Mouse (Mus musculus) frontal cortex, adult 2 months (tissue): ENCODE measurements at regions not wholly inside any gene's neighbourhood (a gene's known extent, or its start where the extent isn't known, plus 50 kb on each side); places are given as distances from the start of the nearest gene placed in this dataset.

Experiments
- DNase-seq, 2 experiments: peaks; one replicate each; pipeline ENCODE4 v3.0.0; 2022; ENCODE audit warnings: low spot score in 1 of 2; ENCODE audit errors: extremely low spot score in 1 of 2

DNA sequence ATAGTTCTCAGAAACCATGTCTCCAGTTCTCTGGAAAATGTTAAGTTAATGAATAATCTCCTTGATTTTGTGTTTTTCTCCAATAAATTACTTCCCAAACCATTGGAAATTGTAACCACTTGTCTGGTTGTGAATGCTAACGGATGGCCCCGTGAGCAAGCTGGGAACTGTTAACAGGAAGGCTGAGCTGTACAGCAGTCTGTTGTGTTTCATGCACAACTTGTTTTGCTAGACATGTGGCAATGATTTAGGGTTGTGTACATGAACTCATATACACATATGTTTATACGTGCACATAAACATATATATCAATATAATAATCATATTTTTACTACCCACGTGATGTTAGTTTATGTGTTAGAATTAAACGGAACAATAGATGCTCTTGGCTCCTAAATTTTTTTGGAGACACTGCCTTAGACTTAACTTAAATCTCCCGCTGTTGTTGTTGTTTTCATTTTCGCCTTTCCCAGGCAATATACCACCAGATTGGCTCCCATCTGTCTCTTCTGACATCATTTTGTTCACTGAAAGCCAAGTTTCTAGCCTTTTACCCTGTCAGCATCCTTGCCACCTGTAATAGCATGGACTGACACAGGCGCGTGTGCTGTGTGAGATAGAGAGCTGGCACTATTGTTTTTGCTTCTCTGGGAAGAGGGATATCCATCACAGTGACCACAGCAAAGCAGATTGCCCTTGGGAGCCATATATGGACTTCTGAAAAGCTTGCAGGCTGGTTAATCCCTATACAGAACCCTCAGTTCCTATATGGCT lies 231.6 kb downstream of the Fzd1 start:
- no peak for DNase-seq

DNA sequence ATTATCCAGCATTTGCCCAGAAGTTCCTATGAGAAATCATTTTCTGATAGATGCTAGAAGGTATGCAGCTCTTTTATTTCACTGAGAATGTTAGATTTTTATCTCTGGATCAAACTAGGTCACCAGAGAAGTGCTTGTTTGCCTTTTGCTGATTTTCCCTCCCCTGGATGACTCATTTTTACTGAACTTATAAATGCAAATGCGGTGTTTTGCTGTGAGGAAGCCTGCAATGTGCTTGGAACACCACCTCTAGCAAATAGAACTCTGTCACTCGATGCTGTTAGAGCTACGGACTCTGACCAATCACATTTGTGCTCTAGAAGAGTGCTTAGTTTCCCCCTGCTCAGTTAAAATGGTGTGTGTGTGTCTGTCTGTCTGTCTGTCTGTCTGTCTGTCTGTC lies 257.2 kb downstream of the Fzd1 start:
- no peak for DNase-seq

DNA sequence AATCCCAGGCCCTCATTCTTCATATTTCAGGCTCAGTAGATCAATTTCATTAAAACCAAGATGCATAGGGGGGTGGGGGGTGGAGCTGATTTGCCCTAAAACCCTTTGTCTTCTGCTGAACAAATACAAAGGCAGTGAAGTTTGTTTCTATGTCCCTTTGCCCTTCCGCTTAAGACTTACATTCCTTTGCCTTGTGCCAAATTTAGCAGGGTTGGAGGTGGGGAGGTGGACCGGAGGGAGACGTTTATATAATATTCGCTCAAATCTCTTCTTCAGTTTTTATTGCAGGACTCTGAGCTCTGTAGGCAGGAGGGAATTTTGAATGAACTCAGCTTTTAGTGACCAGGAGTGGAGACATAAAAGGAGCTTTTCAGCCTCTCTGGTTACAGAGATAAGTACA lies 258.8 kb downstream of the Fzd1 start:
- DNase-seq = no peak

- DNase-seq = no peak
These were observed 259.4 kb downstream of the Fzd1 start for GRCm38 (mm10) chr5:4498425-4498824.

DNA sequence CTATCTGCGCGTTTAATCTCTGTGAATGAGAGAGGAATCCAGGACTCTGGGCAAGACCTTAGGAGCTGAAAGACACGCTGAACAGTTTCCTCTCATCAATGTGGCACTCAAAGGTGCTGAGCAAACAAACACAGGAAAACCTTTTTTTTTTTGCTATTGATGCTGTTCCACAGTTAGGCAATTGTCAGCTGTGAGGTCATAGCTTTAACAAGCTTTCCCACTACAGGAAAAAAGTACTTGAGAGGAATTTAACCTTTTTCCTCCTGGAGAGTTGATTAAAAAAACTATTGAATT lies 261.0 kb downstream of the Fzd1 start:
- no peak for DNase-seq

DNA sequence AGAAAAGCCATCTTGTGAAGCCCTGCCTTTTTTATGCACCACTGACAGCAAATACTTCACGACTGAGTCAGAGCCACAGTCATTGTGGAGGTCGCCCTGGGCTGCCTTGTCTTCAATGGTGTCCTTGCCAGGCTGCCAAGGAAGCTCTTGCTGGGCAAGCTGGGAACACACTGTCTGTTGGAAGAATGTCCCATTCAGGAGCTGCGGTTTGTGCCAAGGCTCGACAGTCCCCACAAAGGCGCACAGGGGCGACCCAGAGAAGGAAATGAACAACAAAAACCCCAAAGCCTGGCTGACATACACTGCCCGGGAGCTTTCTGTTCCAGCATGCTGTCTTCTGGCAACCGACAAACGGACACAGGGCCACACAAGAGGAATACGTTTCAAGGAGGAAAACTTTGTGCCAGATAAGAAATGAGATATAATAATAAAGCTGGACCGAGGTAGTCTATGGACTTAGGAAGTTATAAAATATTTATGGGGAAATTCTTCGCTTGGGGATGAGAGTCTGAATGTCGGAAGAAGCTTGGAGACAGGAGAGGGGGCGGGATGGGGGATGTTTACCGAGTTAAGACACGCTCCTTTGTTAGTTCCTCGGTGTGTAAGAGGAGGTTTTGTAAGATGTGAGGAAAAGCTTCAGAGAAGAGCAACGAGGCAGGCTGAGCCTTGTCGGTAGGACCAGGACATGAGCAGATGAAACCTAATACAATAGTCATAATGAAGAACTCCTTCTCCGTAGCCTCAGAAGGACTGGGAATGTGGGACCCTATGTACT lies 261.5 kb downstream of the Fzd1 start:
- peak in 1 of 2 experiments; percentile 33 for DNase-seq

- DNase-seq = no peak
These were observed 262.4 kb downstream of the Fzd1 start for GRCm38 (mm10) chr5:4495482-4495881.

- no peak for DNase-seq
These were observed 271.3 kb downstream of the Fzd1 start for GRCm38 (mm10) chr5:4486391-4487132.

DNA sequence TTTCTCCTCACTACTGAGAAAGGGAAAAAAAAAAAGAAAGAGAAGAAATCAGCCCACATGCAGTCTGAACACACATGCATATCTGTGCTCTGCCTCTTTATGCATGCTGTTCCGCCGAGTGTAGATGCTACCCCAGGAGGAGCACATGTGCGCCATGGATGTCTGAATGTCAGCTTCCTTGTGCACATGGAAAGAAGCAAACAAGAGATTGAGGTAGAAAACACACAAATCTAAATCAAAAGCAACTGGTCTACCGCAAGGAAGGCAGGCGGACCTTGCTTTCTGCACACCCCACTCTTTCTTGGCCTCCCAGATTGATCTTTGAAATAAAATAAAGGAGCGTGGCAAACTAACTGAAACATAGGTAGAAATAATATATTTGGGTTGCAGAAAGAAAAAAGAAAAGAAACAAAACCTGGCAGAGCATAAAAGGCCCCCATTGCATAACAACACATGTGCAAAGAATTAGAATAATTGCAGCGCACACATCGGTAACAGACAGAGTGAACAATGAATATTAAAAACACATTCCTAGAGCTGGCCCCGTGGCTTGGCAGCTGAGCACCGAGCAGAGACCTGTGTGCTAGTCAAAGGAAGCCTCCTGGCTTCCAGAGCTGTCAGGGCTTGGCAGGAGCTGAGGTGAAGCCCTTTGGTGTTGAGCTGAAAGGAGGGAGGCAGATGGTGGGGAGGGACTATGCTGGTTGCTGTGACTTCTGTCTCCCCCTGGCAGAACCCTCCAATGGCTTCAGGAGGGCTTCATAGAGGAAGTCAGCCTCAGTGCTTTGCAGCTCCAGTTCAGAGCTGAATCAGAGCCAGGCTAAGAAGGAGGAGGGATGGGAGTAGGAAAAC lies 272.1 kb downstream of the Fzd1 start:
- DNase-seq = no peak

GRCm38 (mm10) chr5:4484780-4485179 lies 273.1 kb downstream of the Fzd1 start:
- peak in 1 of 2 experiments; percentile 11 for DNase-seq

GRCm38 (mm10) chr5:4484151-4484550 lies 273.7 kb downstream of the Fzd1 start:
- no peak for DNase-seq

- DNase-seq = no peak
These were observed 282.1 kb downstream of the Mterf1b start for GRCm38 (mm10) chr5:4474255-4474654.
